Mouse (Mus musculus): ENCODE data around the gene Atat1. TPM values are rescaled to one million over a fixed set of nuclear protein-coding genes. Genes with fewer than 3 reads are reported as not detected.

Gene Atat1
- polyA plus RNA-seq, 1 experiment from 2014 or later, result 493 TPM

- Histone ChIP-seq H3K9ac (replicated peaks; ENCODE audit: low read depth, low read length) (peak overlapping the region; percentile 87), H3K36me3 (ENCODE audit: control insufficient read depth, insufficient read depth) (peaks cover 4% of the 10 kb centered on the region), H3K27me3 (replicated peaks; ENCODE audit: control insufficient read depth, insufficient read depth, low read length) (no peaks in the 10 kb centered on the region), H3K4me3 (replicated peaks; ENCODE audit: low read length) (peak overlapping the region; percentile 83), H3K27ac (ENCODE audit: low read length) (peak overlapping the region; percentile 43; the same call in 1 of the 2 replicates), H3K4me2 (ENCODE audit: low read length) (peak overlapping the region; percentile 93), H3K4me1 (replicated peaks; ENCODE audit: control insufficient read depth, insufficient read depth, low read length) (peaks cover 69% of the 10 kb centered on the region), H3K9me3 (ENCODE audit: control insufficient read depth, low read length) (no peaks in the 10 kb centered on the region)
- 4% methylated on average over 7 of the region's 7 CpGs for WGBS
- no peak for ATAC-seq
Observed at GRCm38 (mm10) chr17:35869346-35870067, 40.4 kb downstream of the Atat1 start.

- Histone ChIP-seq H3K4me2 (ENCODE audit: low read length) (peak overlapping the region; percentile 93), H3K4me3 (replicated peaks; ENCODE audit: low read length) (peak overlapping the region; percentile 83), H3K36me3 (ENCODE audit: control insufficient read depth, insufficient read depth) (peaks cover 4% of the 10 kb centered on the region; the same call in 1 of the 2 replicates), H3K9ac (replicated peaks; ENCODE audit: low read depth, low read length) (peak overlapping the region; percentile 87), H3K4me1 (replicated peaks; ENCODE audit: control insufficient read depth, insufficient read depth, low read length) (peaks cover 65% of the 10 kb centered on the region), H3K27ac (ENCODE audit: low read length) (peak overlapping the region; percentile 47; the same call in 1 of the 2 replicates), H3K27me3 (replicated peaks; ENCODE audit: control insufficient read depth, insufficient read depth, low read length) (no peaks in the 10 kb centered on the region), H3K9me3 (ENCODE audit: control insufficient read depth, low read length) (no peaks in the 10 kb centered on the region)
- ATAC-seq, result no peak
- WGBS, result 2% methylated on average over 7 of the region's 7 CpGs
Observed at GRCm38 (mm10) chr17:35868961-35869345, 40.9 kb downstream of the Atat1 start.

GRCm38 (mm10) chr17:35868165-35868820 lies 41.6 kb downstream of the Atat1 start:
- Histone ChIP-seq H3K9me3 (ENCODE audit: control insufficient read depth, low read length) (no peaks in the 10 kb centered on the region), H3K4me2 (ENCODE audit: low read length) (peak overlapping the region; percentile 93), H3K9ac (replicated peaks; ENCODE audit: low read depth, low read length) (peak overlapping the region; percentile 87), H3K4me1 (replicated peaks; ENCODE audit: control insufficient read depth, insufficient read depth, low read length) (peaks cover 59% of the 10 kb centered on the region), H3K27me3 (replicated peaks; ENCODE audit: control insufficient read depth, insufficient read depth, low read length) (no peaks in the 10 kb centered on the region), H3K36me3 (ENCODE audit: control insufficient read depth, insufficient read depth) (peaks cover 4% of the 10 kb centered on the region; the same call in 1 of the 2 replicates), H3K27ac (ENCODE audit: low read length) (peak overlapping the region; percentile 47; the same call in 1 of the 2 replicates), H3K4me3 (replicated peaks; ENCODE audit: low read length) (peak overlapping the region; percentile 83)
- WGBS, result 30% methylated on average over 17 of the region's 17 CpGs
- ATAC-seq, result no peak

DNA sequence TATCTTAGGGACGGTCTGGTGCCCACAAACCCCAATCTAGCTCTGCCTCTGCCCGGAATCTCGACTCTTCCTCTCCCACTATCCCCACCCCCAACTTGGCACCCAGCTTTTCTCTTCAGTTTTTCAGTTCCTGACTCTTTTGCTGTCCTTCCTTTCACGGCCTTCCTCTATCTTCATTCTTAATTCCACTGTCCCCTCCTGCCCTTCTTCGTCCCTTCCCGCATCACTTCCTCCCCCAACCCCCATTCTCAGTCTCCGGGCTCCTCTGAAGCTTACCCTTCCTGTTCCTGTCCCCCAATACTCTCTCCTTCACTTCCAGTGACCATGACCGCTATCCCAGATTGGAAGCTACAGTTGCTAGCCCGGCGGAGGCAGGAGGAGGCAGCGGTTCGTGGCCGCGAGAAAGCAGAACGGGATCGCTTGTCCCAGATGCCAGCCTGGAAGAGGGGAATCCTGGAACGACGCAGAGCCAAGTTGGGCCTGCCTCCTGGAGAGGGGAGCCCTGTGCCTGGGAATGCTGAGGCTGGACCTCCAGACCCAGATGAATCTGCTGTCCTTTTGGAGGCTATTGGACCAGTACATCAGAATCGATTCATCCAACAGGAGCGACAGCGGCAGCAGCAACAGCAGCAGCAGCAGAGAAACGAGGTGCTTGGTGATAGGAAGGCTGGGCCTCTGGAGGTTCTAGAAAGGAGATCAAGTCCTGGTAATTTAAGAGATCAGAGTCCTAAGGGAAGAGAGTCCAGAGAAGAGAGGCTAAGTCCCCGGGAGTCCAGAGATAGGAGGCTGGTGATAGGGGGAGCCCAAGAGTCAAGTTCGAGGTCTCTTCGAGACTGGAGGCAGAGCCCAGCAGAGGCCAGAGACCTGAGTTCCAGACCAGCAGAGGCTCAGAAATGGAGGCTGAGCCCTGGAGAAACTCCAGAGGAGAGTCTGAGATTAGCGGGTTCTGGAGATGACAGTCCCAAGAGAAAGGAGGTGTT lies 42.7 kb downstream of the Atat1 start:
- Histone ChIP-seq H3K4me1 (replicated peaks; ENCODE audit: control insufficient read depth, insufficient read depth, low read length) (peaks cover 52% of the 10 kb centered on the region), H3K4me3 (replicated peaks; ENCODE audit: low read length) (peak overlapping the region; percentile 83)

GRCm38 (mm10) chr17:35866281-35866831 lies 43.5 kb downstream of the Atat1 start:
- no peaks in the 10 kb centered on the region for H3K9me3 ChIP-seq (ENCODE audit: control insufficient read depth, low read length)
- H3K27ac ChIP-seq (ENCODE audit: low read length), result peak overlapping the region; percentile 97
- peak; percentile 42 for ATAC-seq
- H3K36me3 ChIP-seq (ENCODE audit: control insufficient read depth, insufficient read depth), result peaks cover 3% of the 10 kb centered on the region; the same call in 1 of the 2 replicates
- peak overlapping the region; percentile 87 for H3K9ac ChIP-seq (replicated peaks; ENCODE audit: low read depth, low read length)
- under 1% methylated on average over 38 of the region's 38 CpGs for WGBS
- peaks cover 51% of the 10 kb centered on the region for H3K4me1 ChIP-seq (replicated peaks; ENCODE audit: control insufficient read depth, insufficient read depth, low read length)
- no peaks in the 10 kb centered on the region for H3K27me3 ChIP-seq (replicated peaks; ENCODE audit: control insufficient read depth, insufficient read depth, low read length)
- H3K4me3 ChIP-seq (replicated peaks; ENCODE audit: low read length), result peak overlapping the region; percentile 83
- H3K4me2 ChIP-seq (ENCODE audit: low read length), result peak overlapping the region; percentile 93

More for the DNA sequence above, 42.7 kb downstream of the Atat1 start:
- Histone ChIP-seq H3K27me3 (replicated peaks; ENCODE audit: control insufficient read depth, insufficient read depth, low read length) (no peaks in the 10 kb centered on the region), H3K9me3 (ENCODE audit: control insufficient read depth, low read length) (no peaks in the 10 kb centered on the region), H3K27ac (ENCODE audit: low read length) (peak overlapping the region; percentile 97), H3K9ac (replicated peaks; ENCODE audit: low read depth, low read length) (peak overlapping the region; percentile 87), H3K36me3 (ENCODE audit: control insufficient read depth, insufficient read depth) (peaks cover 4% of the 10 kb centered on the region; the same call in 1 of the 2 replicates), H3K4me2 (ENCODE audit: low read length) (peak overlapping the region; percentile 93)
- ATAC-seq, result no peak
- 10% methylated on average over 26 of the region's 26 CpGs for WGBS

DNA sequence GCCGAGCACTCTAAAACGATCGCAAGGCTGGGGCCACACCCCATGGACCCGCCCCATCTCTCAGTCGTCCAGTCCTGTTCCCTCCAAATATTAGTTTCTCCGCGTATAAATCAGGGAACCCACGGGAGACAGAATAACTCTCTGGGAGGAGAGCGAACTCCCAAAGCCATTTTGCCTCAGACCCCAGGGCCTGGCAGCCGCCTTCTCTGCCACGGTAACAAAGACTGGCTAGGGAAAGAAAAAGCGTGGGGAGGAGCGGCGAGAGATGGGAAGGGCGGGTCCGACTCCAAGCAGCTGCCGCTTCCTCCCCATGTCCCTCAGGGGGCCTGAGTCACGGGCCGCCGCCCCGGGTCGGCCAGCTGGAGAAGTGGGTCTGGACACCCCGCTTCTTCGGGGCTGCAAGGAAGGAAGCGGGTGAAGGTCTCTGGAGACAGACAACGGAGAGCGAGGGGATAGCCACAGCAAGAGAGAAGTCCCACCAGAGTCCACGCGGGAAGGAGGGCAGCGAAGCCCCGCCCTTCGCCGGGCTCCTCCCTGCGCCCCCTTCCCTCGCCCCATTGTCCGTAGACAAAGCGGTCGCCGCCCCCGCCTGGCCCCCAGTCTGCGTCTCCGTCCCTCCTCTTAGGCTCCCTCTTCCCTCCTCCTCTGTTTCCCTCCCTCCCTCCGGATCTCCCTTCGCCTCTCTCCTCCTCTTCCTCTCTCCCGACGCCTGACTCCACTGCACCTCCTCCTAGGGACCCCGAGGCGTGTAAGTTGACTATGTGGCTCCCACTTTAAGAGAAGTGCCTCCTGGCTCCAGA lies 44.2 kb downstream of the Atat1 start, which contains the start of gene Ppp1r18:
Gene Ppp1r18, plus strand, starts transcription at position 113 of the 800 bp plus-strand sequence.
- no peaks in the 10 kb centered on the region for H3K9me3 ChIP-seq (ENCODE audit: control insufficient read depth, low read length)
- peak; percentile 54 for ATAC-seq
- H3K4me2 ChIP-seq (ENCODE audit: low read length), result peak within 1 kb of the TSS; percentile 93
- H3K4me3 ChIP-seq (replicated peaks; ENCODE audit: low read length), result peak within 1 kb of the TSS; percentile 83
- H3K36me3 ChIP-seq (ENCODE audit: control insufficient read depth, insufficient read depth), result no peaks in the 10 kb centered on the region
- peak within 1 kb of the TSS; percentile 87 for H3K9ac ChIP-seq (replicated peaks; ENCODE audit: low read depth, low read length)
- H3K4me1 ChIP-seq (replicated peaks; ENCODE audit: control insufficient read depth, insufficient read depth, low read length), result peaks cover 52% of the 10 kb centered on the region
- H3K27me3 ChIP-seq (replicated peaks; ENCODE audit: control insufficient read depth, insufficient read depth, low read length), result no peaks in the 10 kb centered on the region
- WGBS, result under 1% methylated on average over 47 of the region's 48 CpGs
- H3K27ac ChIP-seq (ENCODE audit: low read length), result peak within 1 kb of the TSS; percentile 97

GRCm38 (mm10) chr17:35864832-35865353 lies 45.0 kb downstream of the Atat1 start:
- Histone ChIP-seq H3K36me3 (ENCODE audit: control insufficient read depth, insufficient read depth) (no peaks in the 10 kb centered on the region), H3K4me3 (replicated peaks; ENCODE audit: low read length) (peak overlapping the region; percentile 83), H3K27ac (ENCODE audit: low read length) (peak overlapping the region; percentile 97), H3K4me1 (replicated peaks; ENCODE audit: control insufficient read depth, insufficient read depth, low read length) (peaks cover 47% of the 10 kb centered on the region), H3K27me3 (replicated peaks; ENCODE audit: control insufficient read depth, insufficient read depth, low read length) (no peaks in the 10 kb centered on the region), H3K4me2 (ENCODE audit: low read length) (peak overlapping the region; percentile 93), H3K9ac (replicated peaks; ENCODE audit: low read depth, low read length) (peak overlapping the region; percentile 87), H3K9me3 (ENCODE audit: control insufficient read depth, low read length) (no peaks in the 10 kb centered on the region)
- WGBS, result 26% methylated on average over 10 of the region's 10 CpGs
- ATAC-seq, result no peak
